Mouse (Mus musculus): Measurements from ENCODE around the gene Bmpr1b.

DNA sequence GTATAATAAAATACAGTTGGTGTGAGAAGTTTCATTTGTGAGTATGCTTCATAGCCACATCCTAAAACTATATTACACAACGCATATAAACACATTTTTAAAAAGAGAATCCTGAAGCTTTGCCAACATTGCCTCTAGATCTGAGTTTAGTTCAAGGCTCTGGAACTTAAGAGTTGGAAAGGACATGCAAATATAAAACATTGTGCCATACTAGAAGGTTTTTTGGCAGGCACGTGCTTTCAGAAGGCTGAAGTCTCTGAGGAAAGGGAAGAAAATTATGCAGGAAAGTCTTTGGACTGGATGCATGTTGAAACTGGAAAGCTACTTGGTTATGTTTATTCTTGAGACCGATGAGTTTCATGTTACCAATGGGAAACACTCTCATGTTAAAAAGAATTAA, 221.1 kb downstream of the Bmpr1b start:
- TF ChIP-seq CTCF (IDR thresholded peaks at IDR 0.05; ENCODE audit: low read depth) (no peak), EP300 (IDR thresholded peaks at IDR 0.05; ENCODE audit: low read depth) (no peak)
